Mouse (Mus musculus) left cerebral cortex, adult 9 months (tissue): ENCODE results near the gene Ncf4.
"Not testable (repeated sequence)": the region's sequence is repeated elsewhere in the genome, so short reads cannot be mapped to it uniquely, and the experiment has no call there.

Experiments used
- DNase-seq, 2 experiments: peaks; one replicate each; pipeline ENCODE4 v3.0.0; 2022; ENCODE audit warnings: low spot score in 2 of 2

The Ncf4 gene

GRCm38 (mm10) chr15:78254751-78255150 is 10.2 kb downstream of the Ncf4 start:
- peak in 1 of 2 experiments; percentile 64 for DNase-seq

- not testable (repeated sequence) for DNase-seq
Measured at GRCm38 (mm10) chr15:78256602-78257259, 12.1 kb downstream of the Ncf4 start.

DNA sequence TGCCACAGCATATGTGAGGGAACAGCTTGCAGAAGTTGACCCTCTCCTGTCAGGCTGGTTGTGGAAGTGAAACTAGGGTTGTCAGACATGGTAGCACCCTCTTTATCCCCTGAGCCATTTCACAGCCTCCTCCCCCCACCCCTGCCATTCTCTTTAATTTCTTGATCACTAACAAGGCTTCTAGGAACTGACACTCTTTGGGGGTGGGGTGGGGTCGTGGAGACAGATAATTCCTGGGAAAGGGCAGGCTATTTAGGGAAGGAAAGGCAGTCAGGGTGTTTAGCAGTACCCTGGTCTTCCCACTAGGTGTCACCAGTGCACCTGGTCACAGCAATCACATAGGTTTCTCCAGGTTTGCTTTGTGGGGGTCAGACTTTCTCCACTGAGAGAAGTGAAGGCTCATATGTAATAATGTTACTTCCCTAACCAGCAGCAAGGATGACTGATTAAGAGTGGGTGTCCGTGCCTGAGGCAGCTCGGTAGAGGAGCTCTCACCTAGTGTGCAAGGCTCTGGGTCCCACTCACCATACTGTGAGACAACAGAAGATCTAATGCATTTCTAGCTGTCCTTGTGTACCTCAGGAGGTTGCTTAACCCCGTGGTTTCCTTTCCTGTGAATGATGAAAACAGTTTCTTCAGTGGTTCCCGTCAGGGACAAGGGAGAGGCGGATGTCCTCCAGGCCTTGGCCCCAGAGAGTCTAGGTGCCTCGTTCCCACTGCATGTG is 12.9 kb downstream of the Ncf4 start:
- peak in 1 of 2 experiments; percentile 70 for DNase-seq

- DNase-seq, result peak in 1 of 2 experiments; percentile 11
Measured at GRCm38 (mm10) chr15:78258246-78258865, 13.8 kb downstream of the Ncf4 start.

- DNase-seq, result no peak
Measured at GRCm38 (mm10) chr15:78260668-78261333, 16.2 kb downstream of the Ncf4 start.

DNA sequence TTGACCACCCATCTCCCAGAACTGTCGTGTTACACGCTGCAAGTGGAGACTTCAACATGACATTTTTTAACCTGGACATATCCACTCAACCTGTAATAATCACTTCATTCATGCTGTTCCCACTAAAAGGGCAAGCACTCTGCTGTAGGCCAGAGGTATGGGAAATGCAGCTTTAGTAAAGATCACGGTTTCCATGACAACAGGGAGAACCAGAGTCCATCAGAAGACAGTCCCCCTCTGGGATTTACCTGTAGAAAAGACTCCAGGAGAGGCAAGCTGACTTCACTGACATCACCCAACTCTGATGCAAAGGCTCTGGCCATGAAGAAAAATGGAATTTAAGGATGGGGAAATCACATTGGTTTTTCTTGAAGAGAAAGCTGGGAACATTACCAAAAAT is 18.7 kb downstream of the Ncf4 start:
- no peak for DNase-seq

DNA sequence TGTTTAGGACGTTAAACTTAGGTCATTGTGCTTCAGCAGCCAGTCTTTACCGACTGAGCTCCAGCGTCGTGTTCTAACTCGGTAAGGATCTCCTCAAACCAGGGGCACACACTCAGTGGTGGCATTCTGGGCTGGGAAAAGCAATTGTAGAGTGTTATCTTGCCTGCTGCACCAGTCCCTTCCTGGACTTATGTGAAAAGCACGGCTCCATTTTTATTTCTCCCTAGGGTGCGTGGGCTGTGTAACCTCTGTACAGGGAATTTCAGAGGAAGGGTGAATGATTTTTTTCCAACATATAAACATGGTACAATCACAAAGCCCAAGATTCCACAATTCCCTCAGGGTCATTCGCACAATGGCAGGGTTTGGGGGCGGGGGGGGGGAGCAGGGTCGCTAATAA is 22.8 kb downstream of the Ncf4 start:
- no peak for DNase-seq

DNA sequence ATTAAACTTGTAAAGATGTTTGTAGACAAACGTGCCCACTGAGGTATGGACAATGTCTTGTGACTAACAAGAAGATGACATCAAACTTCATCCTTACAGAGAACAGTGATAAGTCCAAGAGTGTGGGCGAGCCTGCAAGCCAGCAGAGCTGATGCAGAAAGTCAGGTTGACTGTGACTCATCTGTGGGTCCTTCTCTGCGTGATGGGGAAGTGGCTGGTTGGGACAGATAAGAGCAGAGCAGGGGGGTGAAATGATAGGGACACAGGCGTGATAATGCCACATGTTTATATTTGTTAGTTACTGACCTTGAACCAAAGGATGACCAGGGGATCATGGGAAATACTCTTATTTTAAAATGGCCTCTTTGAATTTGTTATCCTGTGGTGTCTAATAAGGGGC is 23.3 kb downstream of the Ncf4 start:
- peak in 1 of 2 experiments; percentile 17 for DNase-seq

GRCm38 (mm10) chr15:78271208-78271607 is 26.6 kb downstream of the Ncf4 start:
- DNase-seq, result no peak

DNA sequence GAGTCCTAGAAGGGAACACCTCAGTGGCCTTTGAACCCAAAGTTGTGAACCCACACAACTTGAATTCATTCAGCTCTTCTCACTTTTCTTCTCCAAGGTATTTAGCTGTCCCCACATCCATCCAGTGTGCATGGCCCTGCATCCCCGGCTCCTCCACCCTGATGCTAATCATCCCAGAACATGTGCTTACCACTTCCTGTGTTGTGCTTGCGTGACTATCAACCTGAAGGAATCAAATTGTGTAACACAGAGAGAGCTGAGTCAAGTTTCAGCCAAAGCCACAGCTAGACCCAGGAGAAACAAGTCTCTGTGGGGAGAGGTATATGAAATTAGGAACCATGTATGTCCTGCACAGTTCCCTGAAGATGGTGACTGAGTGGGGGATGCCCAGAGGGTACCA is 33.7 kb downstream of the Ncf4 start:
- DNase-seq, result no peak

DNA sequence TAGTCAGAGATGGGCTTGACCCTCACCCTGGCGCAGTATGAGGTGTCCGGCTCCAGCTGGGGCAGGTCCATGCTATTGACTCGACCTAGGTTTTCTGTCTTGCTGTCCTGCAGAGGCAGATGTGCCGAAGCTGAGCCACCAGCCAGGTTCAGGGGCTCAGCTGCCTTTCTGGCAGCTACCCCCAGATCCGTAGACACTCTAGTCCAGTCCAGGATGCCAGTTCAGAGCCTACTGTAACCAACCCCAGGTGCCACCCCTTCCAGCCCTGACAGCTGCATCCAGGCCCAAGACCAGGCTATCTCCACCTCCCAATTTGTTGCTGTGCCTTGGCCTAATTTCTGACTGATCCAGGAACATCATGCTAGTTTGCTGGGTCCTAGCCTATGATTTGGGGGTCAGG is 43.3 kb downstream of the Ncf4 start:
- DNase-seq, result no peak

GRCm38 (mm10) chr15:78289775-78290174 is 45.2 kb downstream of the Ncf4 start:
- DNase-seq, result not testable (repeated sequence)

DNA sequence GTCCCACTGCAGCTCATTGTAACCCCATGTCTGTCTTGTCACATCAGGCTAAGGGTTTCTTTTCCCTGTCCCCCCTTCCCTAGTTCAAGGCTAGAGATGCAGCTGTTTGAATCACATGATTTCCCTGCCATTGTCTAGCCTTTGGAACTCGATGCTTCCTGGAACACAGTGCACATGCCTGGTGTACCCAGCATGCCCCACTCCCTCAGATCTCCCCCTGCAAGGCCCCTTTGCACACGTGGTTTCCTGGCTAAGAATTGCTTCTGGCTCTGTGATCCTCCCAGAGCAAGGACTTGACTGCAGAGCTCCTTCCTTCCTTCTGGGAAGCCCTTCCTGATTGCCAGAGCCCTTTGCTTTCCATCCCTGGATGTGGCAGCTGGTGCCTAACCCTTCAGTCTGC is 48.6 kb downstream of the Ncf4 start:
- DNase-seq, result not testable (repeated sequence)

GRCm38 (mm10) chr15:78293716-78294115 is 49.1 kb downstream of the Ncf4 start:
- DNase-seq, result no peak

DNA sequence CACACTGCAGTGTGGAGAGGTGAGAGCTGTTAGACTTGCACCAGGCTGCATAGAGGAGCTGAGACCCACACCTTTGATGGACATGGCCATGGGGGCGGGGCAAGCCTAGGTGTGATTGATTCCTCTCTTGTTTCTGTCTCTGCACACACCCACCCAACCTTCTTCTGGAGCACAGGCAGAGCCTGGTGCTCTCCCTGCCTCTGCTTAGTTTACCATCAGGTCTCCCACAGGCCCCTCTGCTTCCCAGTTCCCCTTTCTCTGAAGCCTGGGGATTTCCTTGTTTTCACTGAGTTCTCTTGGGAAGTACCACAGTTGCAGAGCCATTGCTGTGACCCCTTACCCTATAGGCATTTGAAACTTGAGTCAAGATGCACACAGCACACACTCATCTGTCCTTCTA is 54.0 kb downstream of the Ncf4 start:
- no peak for DNase-seq

DNA sequence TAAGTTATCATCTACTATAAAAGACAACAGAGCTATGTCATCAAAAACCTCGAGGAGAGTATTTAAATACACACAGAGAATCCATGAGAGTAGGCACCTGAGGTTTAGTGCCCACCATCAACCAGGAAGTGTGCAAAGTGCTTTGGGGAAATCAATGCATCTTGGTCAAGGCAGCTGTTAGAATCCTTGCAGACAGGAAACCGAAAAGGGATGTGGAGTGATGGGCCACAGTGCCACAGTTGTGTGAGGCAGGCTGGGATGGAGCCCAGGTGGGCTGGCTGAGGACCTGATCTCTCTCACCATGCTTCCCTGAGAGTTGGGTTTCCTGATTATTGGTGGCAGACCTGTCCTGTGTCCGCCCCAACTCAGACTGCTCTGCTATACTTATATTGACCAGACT is 55.0 kb downstream of the Ncf4 start:
- DNase-seq, result no peak

- DNase-seq, result no peak
Measured at GRCm38 (mm10) chr15:78300773-78301172, 56.2 kb downstream of the Ncf4 start.

- no peak for DNase-seq
Measured at GRCm38 (mm10) chr15:78302718-78303117, 58.1 kb downstream of the Ncf4 start.

- no peak for DNase-seq
Measured at GRCm38 (mm10) chr15:78303665-78304233, 59.1 kb downstream of the Ncf4 start.

DNA sequence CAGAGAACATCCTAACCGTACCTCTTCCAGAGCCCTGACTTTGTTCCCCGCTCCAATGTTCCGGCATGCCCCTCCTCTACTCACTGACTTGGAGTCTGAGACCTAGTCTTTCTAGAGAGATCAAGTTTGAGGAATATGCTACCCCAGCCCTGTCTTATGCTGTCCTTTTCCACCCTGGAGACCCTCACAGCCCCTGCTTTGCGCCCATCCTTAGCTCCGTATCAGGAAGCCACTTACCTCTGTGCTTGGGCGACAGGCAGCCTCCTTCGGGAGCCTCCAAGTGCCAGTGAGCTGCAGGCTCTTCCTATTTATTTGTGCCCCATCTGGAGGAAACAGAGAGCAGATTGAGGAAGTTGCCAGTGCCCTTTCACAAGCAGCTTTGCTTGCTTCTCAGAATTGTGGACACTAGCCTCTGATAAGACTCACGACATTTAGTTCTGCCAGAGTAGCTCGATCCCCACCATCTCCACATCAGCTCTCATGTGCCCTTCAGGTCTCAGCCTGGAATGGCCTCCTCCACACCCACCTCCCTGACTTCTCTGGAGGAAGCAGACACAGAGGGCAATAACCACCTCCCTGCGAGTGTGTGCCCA is 60.8 kb downstream of the Ncf4 start, which contains the start of gene Csf2rb2:
Gene Csf2rb2, minus strand, starts transcription at position 381 of the 593 bp plus-strand sequence.
- no peak for DNase-seq

DNA sequence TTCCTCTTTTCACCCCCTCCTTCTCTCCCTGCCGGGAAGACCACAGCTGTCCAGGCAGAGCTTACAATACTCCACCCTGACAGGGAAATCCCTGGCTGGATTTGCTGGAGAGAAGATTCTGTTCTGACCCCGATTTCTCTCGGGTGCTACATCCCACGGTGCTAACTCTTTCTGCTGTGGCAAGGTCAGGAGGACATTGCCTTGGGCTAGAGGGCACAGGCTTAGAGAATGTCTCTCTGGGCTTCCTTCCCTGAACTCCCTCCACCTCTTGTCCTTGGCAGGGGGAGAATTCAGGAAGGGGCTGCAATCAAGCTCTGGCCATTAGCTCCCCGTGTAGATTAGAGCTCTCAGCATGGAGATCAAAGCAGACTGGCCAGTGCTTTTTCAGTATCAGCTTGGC is 65.3 kb downstream of the Ncf4 start:
- DNase-seq, result no peak

- DNase-seq, result no peak
Measured at GRCm38 (mm10) chr15:78310971-78311370, 66.4 kb downstream of the Ncf4 start.
